Comparison of ENCODE assay signal across 8 mouse cellular contexts in genomic region chr2:52072065-52072490, GRCm38 (mm10). TPM values are rescaled to one million over a fixed set of nuclear protein-coding genes. Genes with fewer than 3 reads are reported as not detected.
DNase-seq lines count a peak whose midpoint lies in the region; ATAC-seq and TF ChIP-seq lines count a peak whose summit lies in the region.

No protein-coding gene starts in this region.

- TF ChIP-seq POLR2A in liver, adult 2 months (IDR thresholded peaks at IDR 0.05; ENCODE audit: extremely low read depth, insufficient read depth, low read length), result no peak
- TF ChIP-seq POLR2A in cortical plate, adult 2 months (IDR thresholded peaks at IDR 0.05; ENCODE audit: extremely low read depth, insufficient read depth, low read length), result no peak

- peak overlapping the region; percentile 93 for H3K4me3 ChIP-seq in liver, adult 2 months (ENCODE audit: insufficient read depth, low read depth, low read length)
- peak overlapping the region; percentile 87 for H3K4me3 ChIP-seq in cortical plate, adult 2 months (ENCODE audit: insufficient read depth, low read length)
- peak overlapping the region; percentile 74 for H3K4me3 ChIP-seq in hindbrain, embryonic 12.5 days

- H3K27ac ChIP-seq in liver, adult 2 months (replicated peaks; ENCODE audit: insufficient read depth, low read depth, low read length), result peak overlapping the region; percentile 30
- H3K27ac ChIP-seq in cortical plate, adult 2 months (ENCODE audit: insufficient read depth, low read length), result no peak overlapping the region
- H3K27ac ChIP-seq in hindbrain, embryonic 12.5 days, result peak overlapping the region; percentile 87

- peaks cover 6% of the 10 kb centered on the region for H3K4me1 ChIP-seq in liver, adult 2 months (ENCODE audit: control insufficient read depth, insufficient read depth, low read length)
- H3K4me1 ChIP-seq in cortical plate, adult 2 months (ENCODE audit: control insufficient read depth, insufficient read depth, low read length), result no peaks in the 10 kb centered on the region
- peaks cover 10% of the 10 kb centered on the region for H3K4me1 ChIP-seq in hindbrain, embryonic 12.5 days

- peaks cover 4% of the 10 kb centered on the region for H3K36me3 ChIP-seq in liver, adult 2 months (ENCODE audit: control insufficient read depth, insufficient read depth, low read length)
- peaks cover 11% of the 10 kb centered on the region for H3K36me3 ChIP-seq in hindbrain, embryonic 12.5 days

- no peaks in the 10 kb centered on the region for H3K27me3 ChIP-seq in liver, adult 2 months (ENCODE audit: control insufficient read depth, insufficient read depth, low read length)
- no peaks in the 10 kb centered on the region for H3K27me3 ChIP-seq in hindbrain, embryonic 12.5 days

- TF ChIP-seq CTCF in liver, adult 2 months (IDR thresholded peaks at IDR 0.05; ENCODE audit: low read depth, low read length), result no peak
- TF ChIP-seq CTCF in cortical plate, adult 2 months (IDR thresholded peaks at IDR 0.05; ENCODE audit: extremely low read depth, insufficient read depth, low read length), result no peak

- H3K4me2 ChIP-seq in hindbrain, embryonic 12.5 days (replicated peaks), result peak overlapping the region; percentile 69

- DNase-seq in liver, adult 2 months (ENCODE audit: extremely low read depth, low read depth, low spot score), result peak; percentile 40
- DNase-seq in liver, result no peak
- DNase-seq in lung, postnatal 10 days, result peak; percentile 4
- DNase-seq in urinary bladder, postnatal 36 days (ENCODE audit: low spot score in 2 of 2), result no peak
- DNase-seq in left cerebral cortex, adult 18-20 months (ENCODE audit: low spot score in 2 of 2), result no peak
- no peak for DNase-seq in right cerebral cortex, postnatal 10 days (ENCODE audit: low spot score in 2 of 2)

- peak; percentile 58 for ATAC-seq in hindbrain, embryonic 12.5 days (ENCODE audit: low FRiP score)

- no peaks in the 10 kb centered on the region for H3K79me2 ChIP-seq in liver, adult 2 months (ENCODE audit: control insufficient read depth, insufficient read depth, low read length)

- no peak overlapping the region for H3K9ac ChIP-seq in liver, adult 2 months (ENCODE audit: low read depth, low read length)
- peak overlapping the region; percentile 83; the same call in 1 of the 2 replicates for H3K9ac ChIP-seq in hindbrain, embryonic 12.5 days

- H3K9me3 ChIP-seq in hindbrain, embryonic 12.5 days (replicated peaks), result no peaks in the 10 kb centered on the region

- 9% methylated on average over 10 of the region's 10 CpGs for WGBS in liver, adult 2 months
- WGBS in hindbrain, embryonic 12.5 days, result 4% methylated on average over 10 of the region's 10 CpGs

RNA-seq across cellular contexts. Expression of gene Rif1, which starts 0.6 kb away (rescaled TPM):
- total RNA-seq in liver, adult 2 months (2014; rRNA removed), result 12.8 and 13.3 TPM in 2 replicates
- polyA plus RNA-seq in liver, adult 2 months (2012; rRNA removed), result 0.54 and 1.1 TPM in 2 replicates
- 8.9 and 9.1 TPM in 2 replicates for polyA plus RNA-seq in cortical plate, adult 2 months (2012; rRNA removed)
- 45.5 and 45.9 TPM in 2 replicates for polyA plus RNA-seq in hindbrain, embryonic 12.5 days (2016; fragmentation: Nextera tagmentation; extraction: Ambion mirVana)
- total RNA-seq in left cerebral cortex, adult 18-20 months (2021), result 10 to 100 TPM; 26.5 to 28.2 TPM

RNA-seq across cellular contexts. Expression of gene Tnfaip6, which starts 34.3 kb away (rescaled TPM):
- total RNA-seq in liver, adult 2 months (2014; rRNA removed), result 0.09 and 0.13 TPM in 2 replicates
- polyA plus RNA-seq in liver, adult 2 months (2012; rRNA removed), result not detected in 2 replicates
- polyA plus RNA-seq in cortical plate, adult 2 months (2012; rRNA removed), result 9.0 and 10.3 TPM in 2 replicates
- polyA plus RNA-seq in hindbrain, embryonic 12.5 days (2016; fragmentation: Nextera tagmentation; extraction: Ambion mirVana), result 26.0 and 34.5 TPM in 2 replicates
- total RNA-seq in left cerebral cortex, adult 18-20 months (2021), result 10 to 100 TPM in 1 of 2 experiments, 1 to 10 TPM in 1; 6.0 to 10.3 TPM

Comparison
In these comparisons a context has a peak if more than half of its experiments do, and no peak if none do; other contexts are left out.
1. DNase-seq: peak in liver, adult 2 months (single experiment) and lung, postnatal 10 days (single experiment); none in liver (single experiment), urinary bladder, postnatal 36 days (0 of 2), left cerebral cortex, adult 18-20 months (0 of 2) and right cerebral cortex, postnatal 10 days (0 of 2).
2. Peak in every context shown above with its lines, with median percentiles within 50 percentile points of each other: H3K4me3 ChIP-seq.